Mouse (Mus musculus) liver, embryonic 12.5 days (tissue): Measurements from ENCODE around the gene Dennd1a. TPM values are rescaled to one million over a fixed set of nuclear protein-coding genes. Genes with fewer than 3 reads are reported as not detected.
A peak's percentile ranks its signal among the peaks of the same experiment; 100 is the strongest.

Experiments used
- ATAC-seq: fragments of 200-750 bp; cut with Nextera tagmentation; 2 replicates; pipeline ENCODE4 v1.8.0; 2017; ENCODE audit warnings: moderate number of reproducible peaks, mild to moderate bottlenecking, moderate library complexity
- H3K27ac ChIP-seq: fragments of 300-500 bp; sonication (generic); 2 replicates; pipeline ENCODE4 v1.5.1; 2016; ENCODE audit warnings: mild to moderate bottlenecking
- H3K27me3 ChIP-seq: fragments of 300-500 bp; sonication (generic); replicated peaks from 2 replicates; pipeline ENCODE4 v1.6.1; 2016; ENCODE audit warnings: mild to moderate bottlenecking, moderate library complexity
- H3K36me3 ChIP-seq: fragments of 300-500 bp; sonication (generic); 2 replicates; pipeline ENCODE4 v1.6.1; 2016; ENCODE audit warnings: mild to moderate bottlenecking, moderate library complexity
- H3K4me1 ChIP-seq: fragments of 300-500 bp; sonication (generic); 2 replicates; pipeline ENCODE4 v1.6.1; 2016
- H3K4me2 ChIP-seq: fragments of 300-500 bp; sonication (generic); 2 replicates; pipeline ENCODE4 v1.6.1; 2016; ENCODE audit warnings: mild to moderate bottlenecking, moderate library complexity
- H3K4me3 ChIP-seq: fragments of 300-500 bp; sonication (generic); 2 replicates; pipeline ENCODE4 v1.5.1; 2016; ENCODE audit warnings: mild to moderate bottlenecking, moderate library complexity
- H3K9ac ChIP-seq: fragments of 300-500 bp; sonication (generic); 2 replicates; pipeline ENCODE4 v1.6.1; 2016; ENCODE audit warnings: mild to moderate bottlenecking, moderate library complexity
- H3K9me3 ChIP-seq: fragments of 300-500 bp; sonication (generic); replicated peaks from 2 replicates; pipeline ENCODE4 v1.6.1; 2016; ENCODE audit warnings: mild to moderate bottlenecking, moderate library complexity
- WGBS: fragments of 180-500 bp; shearing (Covaris S2); methylation state at CpG from one replicate; pipeline ENCODE4 v1.1.7; 2016; ENCODE audit not compliant: insufficient replicate concordance; 5-methylcytosine and 5-hydroxymethylcytosine counted together
- polyA plus RNA-seq: library from polyadenylated mRNA; unstranded; fragments of >200 nt; fragmentation: Nextera tagmentation; extraction: Ambion mirVana; gene quantifications from 2 replicates; pipeline ENCODE4 v1.2.1, GENCODE M21; 2016

Gene Dennd1a
- polyA plus RNA-seq, 1 experiment from 2014 or later, result 13.3 TPM

DNA sequence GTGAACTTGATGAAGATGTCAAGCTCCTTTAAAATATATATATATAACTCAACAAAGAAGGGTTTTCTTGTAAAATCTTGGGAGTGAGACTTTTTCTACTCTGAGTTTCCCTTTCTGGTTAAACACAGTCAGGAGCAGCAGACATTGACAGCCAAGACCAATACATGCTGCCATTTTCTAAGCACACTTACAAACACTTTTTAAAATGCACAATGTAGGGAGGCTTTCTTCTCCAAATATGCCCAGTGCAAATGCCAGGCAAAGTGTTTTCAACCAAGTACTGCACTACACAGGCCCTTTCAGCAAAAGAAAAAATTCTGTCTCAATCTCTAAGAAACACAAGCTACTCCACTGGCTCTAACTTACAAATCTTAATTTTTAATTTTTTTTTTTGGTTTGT lies 65.7 kb downstream of the Dennd1a start:
- no peak for ATAC-seq
- no peak overlapping the region for H3K4me2 ChIP-seq
- H3K36me3 ChIP-seq, result no peaks in the 10 kb centered on the region
- no peaks in the 10 kb centered on the region for H3K27me3 ChIP-seq
- H3K27ac ChIP-seq, result no peak overlapping the region
- H3K9me3 ChIP-seq, result no peaks in the 10 kb centered on the region
- peaks cover 45% of the 10 kb centered on the region for H3K4me1 ChIP-seq
- H3K9ac ChIP-seq, result no peak overlapping the region
- H3K4me3 ChIP-seq, result no peak overlapping the region

DNA sequence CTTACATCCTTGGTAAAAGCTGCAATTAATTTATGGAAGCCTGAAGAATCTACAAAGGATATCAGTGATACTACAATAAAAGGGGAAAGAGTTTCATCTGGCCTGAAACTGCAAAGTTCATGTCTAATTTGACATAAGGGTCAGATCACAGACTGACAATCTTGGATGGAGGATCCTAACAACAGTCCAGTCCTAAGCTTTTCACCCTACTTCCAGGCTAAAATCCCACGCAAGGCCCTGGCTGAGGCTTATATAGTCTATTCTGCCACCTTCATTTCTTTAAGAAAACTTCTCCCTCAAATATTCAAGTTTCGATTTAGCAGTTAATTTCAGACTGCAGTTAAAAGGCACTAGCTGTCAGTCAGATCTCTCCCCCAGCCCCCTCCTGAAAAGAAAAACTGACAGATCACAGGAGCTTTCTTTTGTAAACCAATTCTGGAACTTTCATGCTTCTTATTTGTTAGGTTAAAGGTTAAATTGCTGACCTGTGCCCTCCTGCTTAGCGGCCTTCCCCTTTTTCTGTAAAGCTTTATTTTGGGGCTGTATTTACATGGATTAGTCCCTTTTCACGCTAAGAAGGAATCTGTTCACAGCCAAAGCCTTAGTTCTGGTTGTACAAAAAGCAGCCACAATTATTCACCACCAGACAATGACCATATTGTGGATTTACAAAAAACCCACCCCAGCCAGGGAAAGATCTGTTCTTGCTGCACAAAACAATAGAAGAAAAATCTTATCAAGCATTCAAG lies 66.3 kb downstream of the Dennd1a start:
- Histone ChIP-seq H3K4me2 (no peak overlapping the region), H3K9me3 (no peaks in the 10 kb centered on the region), H3K27ac (no peak overlapping the region), H3K4me1 (peaks cover 45% of the 10 kb centered on the region), H3K4me3 (no peak overlapping the region), H3K36me3 (no peaks in the 10 kb centered on the region), H3K27me3 (no peaks in the 10 kb centered on the region), H3K9ac (no peak overlapping the region)
- 61% methylated on average over 4 of the region's 4 CpGs for WGBS
- no peak for ATAC-seq

DNA sequence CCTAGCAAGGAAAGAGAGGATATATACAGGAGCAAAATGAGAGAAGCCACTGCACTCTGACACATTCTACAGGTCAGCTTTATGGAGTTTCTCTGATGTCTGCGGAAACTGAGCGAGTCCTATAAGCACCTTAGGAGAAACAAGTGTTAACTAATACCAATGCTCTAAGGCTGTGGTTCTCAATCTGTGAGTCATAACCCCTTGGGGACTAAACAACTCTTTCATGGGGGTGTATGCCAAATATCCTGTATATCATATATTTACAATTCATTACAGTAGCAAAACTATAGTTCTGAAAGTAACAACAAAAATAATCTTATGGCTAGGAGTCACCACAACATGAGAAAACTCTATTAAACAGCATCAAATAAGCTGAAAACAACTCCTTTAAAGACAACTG lies 67.5 kb downstream of the Dennd1a start:
- H3K4me2 ChIP-seq, result no peak overlapping the region
- ATAC-seq, result no peak
- no peaks in the 10 kb centered on the region for H3K27me3 ChIP-seq
- H3K4me1 ChIP-seq, result peaks cover 45% of the 10 kb centered on the region
- no peak overlapping the region for H3K27ac ChIP-seq
- H3K9ac ChIP-seq, result no peak overlapping the region
- 90% methylated on average over 2 of the region's 2 CpGs for WGBS
- H3K36me3 ChIP-seq, result no peaks in the 10 kb centered on the region
- no peak overlapping the region for H3K4me3 ChIP-seq
- H3K9me3 ChIP-seq, result no peaks in the 10 kb centered on the region

DNA sequence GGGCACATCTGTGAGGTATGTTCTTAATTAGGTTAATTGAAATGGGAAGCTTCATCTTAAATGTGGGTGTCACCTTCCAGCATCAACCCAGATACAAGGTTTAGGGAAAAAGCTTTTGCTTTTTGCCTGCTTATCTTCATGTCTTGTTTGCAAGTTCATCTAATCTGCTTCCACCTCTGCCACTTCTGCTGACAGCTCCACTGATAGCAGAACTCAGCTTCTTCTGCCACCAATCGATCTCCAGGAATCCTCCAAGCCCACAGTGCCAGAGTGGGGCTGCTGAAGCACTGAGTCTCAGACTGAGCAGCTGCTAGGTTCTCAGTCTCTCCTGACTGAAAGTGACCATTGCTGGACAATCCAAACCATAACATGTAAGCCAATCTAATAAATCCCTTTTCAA lies 74.1 kb downstream of the Dennd1a start:
- peak; percentile 74; the same call in 1 of the 2 replicates for ATAC-seq
- Histone ChIP-seq H3K9me3 (no peaks in the 10 kb centered on the region), H3K27ac (no peak overlapping the region), H3K36me3 (peaks cover 5% of the 10 kb centered on the region; the same call in 1 of the 2 replicates), H3K4me2 (no peak overlapping the region; the same call in 1 of the 2 replicates), H3K4me1 (peaks cover 29% of the 10 kb centered on the region), H3K27me3 (no peaks in the 10 kb centered on the region), H3K9ac (no peak overlapping the region), H3K4me3 (no peak overlapping the region)
- 8% methylated on average over 1 of the region's 1 CpGs for WGBS

DNA sequence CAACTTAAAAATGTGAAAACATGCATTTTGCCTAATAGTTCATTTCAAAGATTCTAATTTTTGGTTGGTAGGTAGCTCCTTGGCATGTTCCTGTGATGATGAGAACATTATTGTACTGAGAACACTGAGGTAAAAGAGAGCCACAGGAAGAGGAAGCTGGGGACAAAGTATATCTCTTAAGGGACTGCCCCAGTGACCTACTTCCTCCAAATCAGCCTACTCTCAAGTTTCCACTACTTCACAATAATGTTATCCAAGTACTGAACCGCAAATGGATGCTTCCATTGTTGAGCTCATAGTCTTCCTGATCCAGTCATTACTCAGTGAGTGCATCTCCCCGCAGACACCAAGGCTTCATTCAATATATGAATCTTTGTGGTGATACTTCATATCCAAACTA lies 75.8 kb downstream of the Dennd1a start:
- H3K9me3 ChIP-seq, result no peaks in the 10 kb centered on the region
- WGBS, result 65% methylated on average over 2 of the region's 2 CpGs
- H3K36me3 ChIP-seq, result peaks cover 5% of the 10 kb centered on the region; the same call in 1 of the 2 replicates
- H3K4me1 ChIP-seq, result peaks cover 16% of the 10 kb centered on the region
- no peaks in the 10 kb centered on the region for H3K27me3 ChIP-seq
- no peak overlapping the region for H3K9ac ChIP-seq
- H3K4me2 ChIP-seq, result no peak overlapping the region
- ATAC-seq, result no peak
- no peak overlapping the region for H3K4me3 ChIP-seq
- H3K27ac ChIP-seq, result no peak overlapping the region

DNA sequence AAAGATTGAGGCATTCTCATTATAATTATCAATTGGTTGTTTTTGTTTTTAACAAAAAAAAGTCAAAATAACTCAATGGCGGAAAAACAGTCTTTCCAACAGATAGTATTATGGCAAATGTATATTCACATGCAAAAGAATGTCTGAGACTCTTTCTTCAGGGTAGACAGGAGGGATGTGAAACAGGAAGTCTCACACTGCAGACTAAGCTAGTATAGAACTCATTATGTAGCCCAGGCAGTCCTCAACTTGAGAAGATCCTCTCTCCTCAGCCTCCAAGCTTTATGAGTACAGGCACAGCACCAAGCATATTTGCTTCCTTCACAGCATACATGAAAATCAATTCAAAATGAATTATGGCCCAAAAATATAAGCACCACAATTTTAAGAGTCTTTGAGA lies 79.4 kb downstream of the Dennd1a start:
- H3K27ac ChIP-seq, result no peak overlapping the region
- 87% methylated on average over 1 of the region's 1 CpGs for WGBS
- no peak overlapping the region for H3K4me3 ChIP-seq

DNA sequence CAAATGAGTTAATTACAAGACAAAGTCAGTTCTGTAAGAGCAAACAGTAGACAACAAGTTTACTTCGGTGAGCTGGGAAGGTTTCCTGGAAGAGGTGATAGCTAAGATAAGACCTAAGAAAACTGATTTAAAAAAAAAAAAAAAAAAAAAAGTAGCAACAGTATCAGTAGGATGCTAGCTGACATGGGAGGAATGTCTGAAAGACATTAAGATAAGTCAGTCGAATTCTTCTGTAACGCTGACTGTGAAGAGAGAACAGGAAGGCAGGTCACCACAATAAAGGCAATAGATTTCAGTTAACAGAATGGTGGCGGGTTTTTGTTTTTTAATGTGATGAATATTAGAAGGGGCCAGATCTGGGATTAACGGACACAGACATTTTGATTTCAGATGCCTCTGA lies 81.9 kb downstream of the Dennd1a start:
- Histone ChIP-seq H3K9ac (no peak overlapping the region), H3K4me3 (no peak overlapping the region), H3K9me3 (no peaks in the 10 kb centered on the region), H3K27me3 (no peaks in the 10 kb centered on the region), H3K36me3 (peaks cover 5% of the 10 kb centered on the region; the same call in 1 of the 2 replicates), H3K4me1 (peaks cover 14% of the 10 kb centered on the region), H3K27ac (no peak overlapping the region), H3K4me2 (no peak overlapping the region)
- no peak for ATAC-seq
- WGBS, result 32% methylated on average over 5 of the region's 5 CpGs

More for the DNA sequence above, 79.4 kb downstream of the Dennd1a start:
- no peak overlapping the region for H3K4me2 ChIP-seq
- no peak overlapping the region for H3K9ac ChIP-seq
- ATAC-seq, result no peak
- no peaks in the 10 kb centered on the region for H3K27me3 ChIP-seq
- H3K36me3 ChIP-seq, result peaks cover 5% of the 10 kb centered on the region; the same call in 1 of the 2 replicates
- no peaks in the 10 kb centered on the region for H3K9me3 ChIP-seq
- peaks cover 15% of the 10 kb centered on the region for H3K4me1 ChIP-seq

DNA sequence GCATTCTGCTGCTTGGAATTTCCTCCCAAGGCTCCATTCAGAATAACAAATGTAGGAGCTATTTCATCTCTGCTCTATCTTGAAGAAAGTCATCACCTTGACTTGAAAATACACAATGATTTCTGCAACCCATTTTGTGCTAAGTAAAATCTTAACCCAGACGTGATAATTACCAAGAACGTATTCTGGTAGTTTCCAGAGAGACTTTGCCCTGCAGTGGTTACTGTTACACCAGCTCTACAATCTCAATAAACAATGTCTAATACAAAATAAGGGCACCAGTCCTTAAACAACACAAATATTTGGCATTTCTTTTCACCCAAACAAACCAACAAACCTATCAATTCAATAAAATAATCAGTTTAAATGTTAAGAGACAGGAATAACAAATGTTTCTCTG lies 82.5 kb downstream of the Dennd1a start:
- H3K4me3 ChIP-seq, result no peak overlapping the region
- H3K36me3 ChIP-seq, result peaks cover 5% of the 10 kb centered on the region; the same call in 1 of the 2 replicates
- WGBS, result 75% methylated on average over 2 of the region's 2 CpGs
- no peak overlapping the region for H3K27ac ChIP-seq
- H3K4me2 ChIP-seq, result no peak overlapping the region
- no peaks in the 10 kb centered on the region for H3K9me3 ChIP-seq
- H3K4me1 ChIP-seq, result peaks cover 14% of the 10 kb centered on the region
- no peak overlapping the region for H3K9ac ChIP-seq
- no peaks in the 10 kb centered on the region for H3K27me3 ChIP-seq
- no peak for ATAC-seq

DNA sequence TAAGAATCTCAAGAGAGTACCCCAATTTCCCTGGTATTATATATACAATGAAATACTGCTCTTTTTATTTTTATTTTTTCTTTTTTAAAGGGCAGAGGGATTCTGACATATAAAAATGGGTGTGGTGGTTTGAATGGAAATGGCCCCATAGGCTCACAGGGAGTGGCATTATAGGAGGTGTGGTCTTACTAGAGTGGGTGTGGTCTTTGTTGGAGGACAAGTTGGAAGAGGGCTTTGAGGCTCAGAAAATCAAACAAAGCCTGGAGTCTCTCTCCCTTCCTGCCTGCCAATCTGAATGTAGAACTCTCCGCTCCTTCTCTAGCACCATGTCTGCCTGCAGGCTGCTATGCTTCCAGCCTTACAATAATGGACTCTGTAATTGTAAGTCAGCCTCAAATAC lies 89.1 kb downstream of the Dennd1a start:
- H3K4me1 ChIP-seq, result peaks cover 50% of the 10 kb centered on the region
- no peaks in the 10 kb centered on the region for H3K36me3 ChIP-seq
- H3K9me3 ChIP-seq, result no peaks in the 10 kb centered on the region
- H3K27me3 ChIP-seq, result no peaks in the 10 kb centered on the region
- H3K4me3 ChIP-seq, result no peak overlapping the region
- ATAC-seq, result peak; percentile 65; the same call in 1 of the 2 replicates
- H3K27ac ChIP-seq, result no peak overlapping the region
- H3K9ac ChIP-seq, result no peak overlapping the region
- WGBS, result 71% methylated on average over 1 of the region's 1 CpGs
- H3K4me2 ChIP-seq, result peak overlapping the region; percentile 29; the same call in 1 of the 2 replicates

DNA sequence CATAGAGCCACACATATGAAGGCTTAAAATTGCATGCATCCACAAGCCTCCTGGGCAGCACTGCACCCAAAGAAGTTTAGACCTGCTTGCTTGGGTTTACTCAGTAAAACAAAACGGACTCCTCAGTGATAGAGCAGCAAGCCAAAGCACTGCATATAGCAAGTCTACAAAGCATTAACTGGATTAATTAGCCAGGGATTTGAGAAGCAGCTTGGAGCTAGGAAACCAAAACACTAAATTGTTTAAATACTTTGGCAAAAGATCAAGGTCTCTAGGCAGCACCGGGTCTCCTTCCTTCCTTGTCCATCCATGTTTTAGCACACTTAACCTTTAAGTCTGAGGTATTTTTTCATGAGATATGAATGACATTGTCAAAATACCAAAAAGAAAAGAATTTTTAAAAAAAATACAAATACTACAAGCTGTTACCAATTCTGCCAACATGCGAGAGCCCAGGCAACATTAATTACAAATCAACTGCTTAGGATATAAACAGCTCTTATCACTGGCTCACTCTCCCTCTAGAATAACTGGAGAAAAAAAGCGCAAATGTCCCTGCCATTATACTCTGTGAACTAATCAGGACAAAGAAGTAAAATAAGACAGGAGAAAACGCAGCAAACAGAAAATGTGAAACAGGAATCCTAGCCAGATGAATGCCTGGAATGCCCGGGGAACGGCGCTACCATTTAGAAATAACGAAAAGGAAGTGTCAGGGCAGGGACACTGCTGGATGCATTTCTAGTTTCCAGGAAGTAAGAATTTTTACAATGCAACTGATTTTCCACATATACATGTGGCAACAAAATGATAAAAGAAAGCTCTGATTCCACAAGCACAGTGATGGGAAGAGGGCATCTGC lies 90.8 kb downstream of the Dennd1a start:
- Histone ChIP-seq H3K9me3 (no peaks in the 10 kb centered on the region), H3K9ac (no peak overlapping the region), H3K27me3 (no peaks in the 10 kb centered on the region), H3K36me3 (no peaks in the 10 kb centered on the region), H3K4me1 (peaks cover 61% of the 10 kb centered on the region), H3K4me2 (no peak overlapping the region), H3K27ac (no peak overlapping the region), H3K4me3 (no peak overlapping the region)
- 74% methylated on average over 9 of the region's 9 CpGs for WGBS
- no peak for ATAC-seq

DNA sequence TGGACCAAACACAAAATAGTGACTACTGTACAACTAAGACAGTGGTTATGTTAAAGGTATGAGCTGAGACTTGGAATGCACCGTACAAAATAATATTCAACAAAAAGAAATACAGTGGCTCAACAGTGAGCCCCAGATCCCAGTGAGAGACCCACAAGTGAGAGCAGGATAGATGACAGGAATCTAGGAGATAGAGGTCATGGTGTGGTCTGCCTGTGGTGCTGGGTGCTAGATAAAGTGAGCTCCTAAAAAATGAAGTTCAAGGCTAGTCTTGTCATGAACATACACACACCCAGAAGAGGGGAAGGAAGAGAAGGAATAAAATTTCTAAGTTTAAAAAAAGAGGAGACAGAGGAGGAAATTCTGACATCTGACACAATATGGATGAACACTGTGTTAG lies 95.2 kb downstream of the Dennd1a start:
- peak; percentile 92 for ATAC-seq
- peak overlapping the region; percentile 88 for H3K27ac ChIP-seq
- H3K9me3 ChIP-seq, result no peaks in the 10 kb centered on the region
- 0 out of 2 replicates have a peak overlapping the region, but pooled peaks have one; percentile 5 for H3K4me3 ChIP-seq
- H3K4me1 ChIP-seq, result peaks cover 80% of the 10 kb centered on the region
- H3K27me3 ChIP-seq, result no peaks in the 10 kb centered on the region
- H3K4me2 ChIP-seq, result peak overlapping the region; percentile 62
- H3K36me3 ChIP-seq, result no peaks in the 10 kb centered on the region
- WGBS, result 62% methylated on average over 1 of the region's 1 CpGs
- H3K9ac ChIP-seq, result peak overlapping the region; percentile 19; the same call in 1 of the 2 replicates

DNA sequence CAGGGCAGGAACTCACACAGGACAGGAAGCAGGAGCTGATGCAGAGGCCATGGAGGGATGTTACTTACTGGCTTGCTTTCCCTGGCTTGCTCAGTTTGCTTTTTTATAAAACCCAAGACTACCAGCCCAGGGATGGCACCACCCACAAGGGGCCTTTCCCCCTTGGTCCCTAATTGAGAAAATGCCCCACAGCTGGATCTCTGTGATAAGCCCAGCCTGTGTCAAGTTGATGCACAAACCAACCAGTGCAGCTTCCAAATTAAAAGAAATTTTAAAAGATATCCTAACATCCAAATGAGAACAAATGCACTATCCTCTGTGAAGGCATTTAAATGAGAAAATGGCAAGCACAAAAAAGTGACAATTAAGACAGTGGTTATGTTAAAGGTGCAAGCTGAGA lies 95.6 kb downstream of the Dennd1a start:
- ATAC-seq, result peak; percentile 95
- Histone ChIP-seq H3K9me3 (no peaks in the 10 kb centered on the region), H3K27ac (peak overlapping the region; percentile 88), H3K9ac (peak overlapping the region; percentile 19; the same call in 1 of the 2 replicates), H3K27me3 (no peaks in the 10 kb centered on the region), H3K4me1 (peaks cover 80% of the 10 kb centered on the region), H3K4me3 (peak overlapping the region; percentile 33), H3K36me3 (no peaks in the 10 kb centered on the region), H3K4me2 (peak overlapping the region; percentile 62)
